Mouse (Mus musculus) embryonic facial prominence, embryonic 11.5 days (tissue): ENCODE data around the gene Wdr81. TPM values are rescaled to one million over a fixed set of nuclear protein-coding genes. Genes with fewer than 3 reads are reported as not detected.
A peak's percentile ranks its signal among the peaks of the same experiment; 100 is the strongest.

Experiments used
- ATAC-seq: fragments of 200-750 bp; cut with Nextera tagmentation; replicated peaks from 2 replicates; pipeline ENCODE4 v1.8.0; 2017; ENCODE audit warnings: low read depth; ENCODE audit not compliant: insufficient number of reproducible peaks, low FRiP score, low TSS enrichment
- DNase-seq: peaks from one replicate; pipeline ENCODE4 v3.0.0-alpha.2; 2015; ENCODE audit warnings: low spot score
- H3K27ac ChIP-seq: fragments of 300-500 bp; sonication (generic); replicated peaks from 2 replicates; pipeline ENCODE4 v1.5.1; 2014; ENCODE audit warnings: mild to moderate bottlenecking, low read depth, low read length, control low read depth
- H3K27me3 ChIP-seq: fragments of 300-500 bp; sonication (generic); 2 replicates; pipeline ENCODE4 v1.6.1; 2014; ENCODE audit warnings: mild to moderate bottlenecking, low read length, moderate library complexity, mixed read lengths; ENCODE audit not compliant: control insufficient read depth, insufficient read depth
- H3K36me3 ChIP-seq: fragments of 300-500 bp; sonication (generic); replicated peaks from 2 replicates; pipeline ENCODE4 v1.6.1; 2014; ENCODE audit warnings: low read depth, mild to moderate bottlenecking, low read length, moderate library complexity, mixed read lengths; ENCODE audit not compliant: control insufficient read depth, insufficient read depth
- H3K4me1 ChIP-seq: fragments of 300-500 bp; sonication (generic); 2 replicates; pipeline ENCODE4 v1.6.1; 2014; ENCODE audit warnings: low read length, mixed read lengths; ENCODE audit not compliant: control insufficient read depth, insufficient read depth
- H3K4me2 ChIP-seq: fragments of 300-500 bp; sonication (generic); 2 replicates; pipeline ENCODE4 v1.6.1; 2014; ENCODE audit warnings: low read depth, mild to moderate bottlenecking, control low read depth, low read length, moderate library complexity
- H3K4me3 ChIP-seq: fragments of 300-500 bp; sonication (generic); 2 replicates; pipeline ENCODE4 v1.5.1; 2014; ENCODE audit warnings: low read depth, low read length, control low read depth
- H3K9ac ChIP-seq: fragments of 300-500 bp; sonication (generic); replicated peaks from 2 replicates; pipeline ENCODE4 v1.6.1; 2014; ENCODE audit warnings: mild to moderate bottlenecking, control low read depth, low read length
- H3K9me3 ChIP-seq: fragments of 300-500 bp; sonication (generic); replicated peaks from 2 replicates; pipeline ENCODE4 v1.6.1; 2016; ENCODE audit warnings: mild to moderate bottlenecking, low read length, inconsistent platforms, mixed read lengths; ENCODE audit not compliant: control insufficient read depth
- whole genome bisulfite sequencing: fragments of 180-500 bp; shearing (Covaris S2); extraction: QIAGEN DNeasy Blood & Tissue Kit; methylation state at CpG from one replicate; pipeline ENCODE4 v1.1.7; 2014; 5-methylcytosine and 5-hydroxymethylcytosine counted together
- polyA plus RNA-seq: library from polyadenylated mRNA; unstranded; fragments of >200 nt; fragmentation: Nextera tagmentation; extraction: Ambion mirVana; gene quantifications from 2 replicates; pipeline ENCODE4 v1.2.1, GENCODE M21; 2014

The Wdr81 gene
- polyA plus RNA-seq, 1 experiment from 2014 or later, result 2.3 TPM

GRCm38 (mm10) chr11:75463624-75464023, 9.1 kb upstream of the Wdr81 start:
- ATAC-seq (no peak), DNase-seq (no peak)
- Histone ChIP-seq H3K4me3 (no peak overlapping the region), H3K4me1 (peaks cover 6% of the 10 kb centered on the region; the same call in 1 of the 2 replicates), H3K27ac (no peak overlapping the region), H3K9ac (no peak overlapping the region), H3K4me2 (no peak overlapping the region), H3K36me3 (no peaks in the 10 kb centered on the region), H3K9me3 (no peaks in the 10 kb centered on the region), H3K27me3 (no peaks in the 10 kb centered on the region)
- 59% methylated on average over 4 of the region's 4 CpGs for WGBS

GRCm38 (mm10) chr11:75462865-75463336, 8.4 kb upstream of the Wdr81 start:
- WGBS, result 2% methylated on average over 9 of the region's 9 CpGs
- no peak for ATAC-seq

DNA sequence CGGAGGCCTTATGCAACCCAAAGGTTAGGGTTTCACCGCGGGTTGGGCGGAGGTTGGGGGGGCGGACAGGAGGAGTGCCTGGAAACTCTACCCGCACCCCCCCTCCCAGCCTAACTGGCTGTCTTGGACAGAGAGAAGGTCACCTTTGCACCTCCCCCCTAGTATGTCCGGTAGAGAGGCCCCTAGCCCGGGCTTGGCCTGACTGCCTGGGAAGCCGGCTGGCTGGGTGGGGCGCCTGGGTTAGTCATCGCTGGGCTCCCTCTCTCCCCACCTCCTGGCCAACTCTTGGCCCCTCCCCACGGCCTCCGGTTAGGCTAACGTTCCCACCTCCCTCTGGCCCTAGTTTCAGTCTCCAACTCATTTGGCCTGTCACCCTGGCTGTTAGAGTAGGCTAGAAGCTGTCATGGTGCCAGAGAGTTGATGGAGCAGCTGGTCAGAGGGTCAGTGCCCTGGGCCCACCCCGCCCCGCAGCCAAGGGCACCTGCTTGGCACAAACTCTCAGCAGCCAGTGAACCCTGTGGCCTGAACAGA, 7.8 kb upstream of the Wdr81 start:
- H3K36me3 ChIP-seq, result no peaks in the 10 kb centered on the region
- H3K9me3 ChIP-seq, result no peaks in the 10 kb centered on the region
- ATAC-seq (no peak), DNase-seq (peak; percentile 12)
- H3K9ac ChIP-seq, result peak overlapping the region; percentile 58
- peak overlapping the region; percentile 95 for H3K4me2 ChIP-seq
- H3K4me3 ChIP-seq, result peak overlapping the region; percentile 63
- 4% methylated on average over 16 of the region's 16 CpGs for WGBS
- peaks cover 6% of the 10 kb centered on the region; the same call in 1 of the 2 replicates for H3K4me1 ChIP-seq
- H3K27me3 ChIP-seq, result no peaks in the 10 kb centered on the region
- H3K27ac ChIP-seq, result peak overlapping the region; percentile 44; the same call in 1 of the 2 replicates

More at GRCm38 (mm10) chr11:75462865-75463336, 8.4 kb upstream of the Wdr81 start:
- Histone ChIP-seq H3K4me1 (peaks cover 6% of the 10 kb centered on the region; the same call in 1 of the 2 replicates), H3K9me3 (no peaks in the 10 kb centered on the region), H3K4me2 (peak overlapping the region; percentile 95), H3K36me3 (no peaks in the 10 kb centered on the region), H3K27ac (peak overlapping the region; percentile 44; the same call in 1 of the 2 replicates), H3K9ac (no peak overlapping the region; the same call in 1 of the 2 replicates), H3K4me3 (peak overlapping the region; percentile 63; the same call in 1 of the 2 replicates), H3K27me3 (no peaks in the 10 kb centered on the region)
- peak; percentile 95 for DNase-seq

DNA sequence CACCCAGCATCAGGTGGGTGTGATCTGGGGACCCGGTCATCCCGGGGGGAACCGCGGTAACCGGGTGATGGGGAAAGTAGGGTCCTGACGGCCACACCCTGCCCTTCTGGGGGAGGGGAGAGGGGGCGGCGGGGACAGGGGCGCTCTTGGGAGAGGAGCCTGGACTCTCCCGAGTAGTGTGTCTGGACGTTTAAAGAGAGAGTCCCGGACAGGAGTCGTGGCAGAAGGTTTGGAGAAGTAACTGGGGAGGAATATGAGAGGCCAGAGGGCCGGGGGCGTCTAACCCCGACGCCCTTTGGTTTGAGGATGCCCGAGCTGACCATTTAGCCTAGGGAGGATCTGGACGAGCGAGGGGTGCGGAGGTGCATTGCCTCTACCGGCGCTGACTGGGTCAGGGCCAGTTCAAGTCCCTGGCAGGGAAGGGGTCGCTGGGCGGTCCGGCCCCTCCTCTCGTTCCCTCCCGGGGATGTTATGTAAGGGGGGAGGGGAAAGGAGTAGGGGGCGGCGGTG, 7.3 kb upstream of the Wdr81 start:
- Histone ChIP-seq H3K9ac (peak overlapping the region; percentile 58), H3K9me3 (no peaks in the 10 kb centered on the region), H3K36me3 (no peaks in the 10 kb centered on the region), H3K27me3 (no peaks in the 10 kb centered on the region), H3K27ac (0 out of 2 replicates have a peak overlapping the region, but pooled peaks have one; percentile 44), H3K4me1 (peaks cover 6% of the 10 kb centered on the region; the same call in 1 of the 2 replicates), H3K4me2 (peak overlapping the region; percentile 95), H3K4me3 (peak overlapping the region; percentile 63)
- ATAC-seq (peak; percentile 46), DNase-seq (no peak)
- under 1% methylated on average over 30 of the region's 30 CpGs for WGBS

DNA sequence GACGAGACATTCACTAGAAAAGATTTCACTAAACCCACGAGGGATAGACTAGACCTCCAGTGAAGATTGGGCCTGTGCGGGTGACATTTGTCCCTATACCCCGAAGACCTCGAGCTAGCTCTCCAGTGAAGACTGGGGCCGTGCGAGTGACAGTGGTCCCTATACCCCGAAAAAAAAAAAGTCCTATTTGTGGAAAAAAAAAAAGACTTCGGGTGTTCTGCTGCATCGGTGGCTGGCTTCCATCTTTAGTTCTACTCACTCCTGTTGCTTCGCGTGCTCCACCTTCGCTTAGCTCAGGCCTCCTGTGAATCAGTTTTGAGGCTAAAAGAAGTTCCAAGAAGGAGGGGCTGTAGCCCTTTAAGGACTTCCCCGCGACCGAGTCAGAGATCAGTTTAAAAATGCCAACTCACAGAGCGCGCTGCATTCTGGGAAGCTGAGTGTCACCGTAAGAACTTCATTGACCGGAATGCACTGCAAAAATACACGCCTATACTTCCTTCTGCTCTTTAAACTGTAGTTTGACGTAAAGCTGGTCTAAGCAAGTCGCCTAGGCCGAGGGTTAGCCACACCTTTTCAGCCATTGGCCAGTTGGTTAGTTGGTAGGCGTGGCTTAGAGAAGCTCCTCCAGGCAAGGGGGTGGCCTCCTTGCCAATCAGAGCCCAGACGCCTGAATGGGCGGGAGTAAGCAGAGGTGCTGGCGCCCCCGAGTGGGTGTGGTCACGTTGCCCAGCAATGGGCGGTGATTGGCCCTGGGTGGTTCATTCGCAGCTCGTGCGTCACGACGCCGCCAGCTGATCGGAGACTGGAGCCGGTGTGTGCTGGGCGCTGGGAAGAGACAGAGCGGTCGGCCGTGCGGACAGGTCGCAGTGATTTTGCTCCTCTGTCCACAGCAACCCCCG, 6.6 kb upstream of the Wdr81 start, which contains the start of gene Tlcd2:
Tlcd2 (plus strand) TSS at position 872 of the 899 bp plus-strand sequence.
- Histone ChIP-seq H3K9ac (peak within 1 kb of the TSS; percentile 59), H3K36me3 (no peaks in the 10 kb centered on the region), H3K4me1 (peaks cover 6% of the 10 kb centered on the region; the same call in 1 of the 2 replicates), H3K9me3 (no peaks in the 10 kb centered on the region), H3K27me3 (no peaks in the 10 kb centered on the region), H3K27ac (peak within 1 kb of the TSS; percentile 78), H3K4me3 (peak within 1 kb of the TSS; percentile 63), H3K4me2 (peak within 1 kb of the TSS; percentile 95)
- ATAC-seq (peak; percentile 93), DNase-seq (peak; percentile 100)
- under 1% methylated on average over 46 of the region's 46 CpGs for WGBS

DNA sequence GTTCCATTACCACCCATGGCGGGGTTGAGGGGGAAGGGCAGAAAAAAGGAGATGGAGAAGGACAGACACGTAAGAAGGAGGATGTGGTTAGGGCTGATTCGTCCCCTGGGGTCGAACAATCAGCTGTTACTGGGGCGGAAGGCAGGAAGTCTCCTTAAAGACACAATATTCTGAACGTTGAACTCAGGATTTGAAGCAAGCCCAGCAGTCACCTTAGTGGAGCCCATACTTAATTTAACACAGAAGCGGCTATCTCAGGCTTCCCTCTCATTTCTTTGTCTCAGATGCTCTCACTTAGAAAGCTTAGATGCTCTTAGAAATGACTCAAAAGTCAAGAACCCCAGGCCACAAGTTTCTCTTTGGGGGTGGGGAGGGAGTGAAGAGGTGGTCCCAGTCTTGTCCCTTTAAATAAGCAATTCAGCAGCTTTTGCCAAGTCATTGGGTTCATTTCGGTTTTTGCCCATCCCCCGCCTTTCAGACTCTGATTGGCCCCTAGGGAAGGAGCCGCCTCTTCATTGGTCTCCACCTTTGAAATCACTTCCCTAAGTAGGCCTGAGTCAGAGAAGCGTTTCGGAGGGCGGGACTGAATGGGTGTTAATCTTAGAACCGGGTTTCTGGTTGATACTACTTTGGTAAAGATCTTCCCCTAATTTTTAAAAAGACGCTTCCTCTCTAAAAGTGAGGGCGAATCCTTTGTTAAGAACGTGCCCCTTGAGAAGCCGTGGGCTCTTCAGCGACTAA, 5.8 kb upstream of the Wdr81 start:
- Histone ChIP-seq H3K4me3 (peak overlapping the region; percentile 41), H3K36me3 (no peaks in the 10 kb centered on the region), H3K4me2 (peak overlapping the region; percentile 72), H3K9me3 (no peaks in the 10 kb centered on the region), H3K4me1 (peaks cover 6% of the 10 kb centered on the region; the same call in 1 of the 2 replicates), H3K27me3 (no peaks in the 10 kb centered on the region), H3K27ac (peak overlapping the region; percentile 78), H3K9ac (peak overlapping the region; percentile 59)
- no peak for ATAC-seq
- 2% methylated on average over 19 of the region's 19 CpGs for WGBS
- peak; percentile 93 for DNase-seq

DNA sequence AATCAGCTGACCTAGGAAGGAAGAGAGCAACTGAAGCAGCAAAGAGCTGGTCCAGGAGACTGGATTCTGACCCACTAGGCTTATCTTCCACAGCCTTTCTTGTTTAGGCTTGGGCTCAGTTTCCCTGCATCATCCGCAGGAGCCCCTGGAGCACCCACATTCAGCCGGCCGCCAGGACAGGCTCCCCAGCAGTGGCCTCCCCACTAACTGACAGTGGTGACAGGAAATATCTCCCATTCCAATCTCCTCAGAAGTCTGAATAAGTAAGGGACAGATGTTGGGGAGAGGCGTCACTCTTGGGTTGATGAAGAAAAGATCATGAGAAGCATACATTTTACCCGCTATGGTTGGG, 5.2 kb upstream of the Wdr81 start:
- WGBS, result 28% methylated on average over 5 of the region's 5 CpGs

More for the DNA sequence above, 5.2 kb upstream of the Wdr81 start:
- Histone ChIP-seq H3K4me3 (0 out of 2 replicates have a peak overlapping the region, but pooled peaks have one; percentile 41), H3K27me3 (no peaks in the 10 kb centered on the region), H3K36me3 (no peaks in the 10 kb centered on the region), H3K9me3 (no peaks in the 10 kb centered on the region), H3K4me2 (peak overlapping the region; percentile 72), H3K4me1 (peaks cover 6% of the 10 kb centered on the region; the same call in 1 of the 2 replicates), H3K27ac (peak overlapping the region; percentile 78; the same call in 1 of the 2 replicates), H3K9ac (no peak overlapping the region; the same call in 1 of the 2 replicates)
- ATAC-seq, result no peak
- DNase-seq, result no peak
